Mouse (Mus musculus) intestine, embryonic 16.5 days (tissue): ENCODE results near the gene Cracr2b. TPM values are rescaled to one million over a fixed set of nuclear protein-coding genes. Genes with fewer than 3 reads are reported as not detected.
A peak's percentile ranks its signal among the peaks of the same experiment; 100 is the strongest.

Source experiments
- ATAC-seq: fragments of 200-750 bp; cut with Nextera tagmentation; 2 replicates; pipeline ENCODE4 v1.8.0; 2017; ENCODE audit warnings: moderate TSS enrichment, moderate library complexity
- H3K27ac ChIP-seq: fragments of 300-500 bp; sonication (generic); 2 replicates; pipeline ENCODE4 v1.5.1; 2014; ENCODE audit warnings: mild to moderate bottlenecking, low read length
- H3K27me3 ChIP-seq: fragments of 300-500 bp; sonication (generic); replicated peaks from 2 replicates; pipeline ENCODE4 v1.6.1; 2014; ENCODE audit warnings: low read length, control low read depth, mixed read lengths; ENCODE audit not compliant: control insufficient read depth, insufficient read depth
- H3K36me3 ChIP-seq: fragments of 300-500 bp; sonication (generic); 2 replicates; pipeline ENCODE4 v1.6.1; 2014; ENCODE audit warnings: low read length, control low read depth; ENCODE audit not compliant: control insufficient read depth, insufficient read depth
- H3K4me1 ChIP-seq: fragments of 300-500 bp; sonication (generic); 2 replicates; pipeline ENCODE4 v1.6.1; 2014; ENCODE audit warnings: low read length, control low read depth, mixed read lengths; ENCODE audit not compliant: control insufficient read depth, insufficient read depth
- H3K4me2 ChIP-seq: fragments of 300-500 bp; sonication (generic); 2 replicates; pipeline ENCODE4 v1.6.1; 2014; ENCODE audit warnings: low read depth, low read length, control low read depth
- H3K4me3 ChIP-seq: fragments of 300-500 bp; sonication (generic); 2 replicates; pipeline ENCODE4 v1.5.1; 2014; ENCODE audit warnings: mild to moderate bottlenecking, low read length
- H3K9ac ChIP-seq: fragments of 300-500 bp; sonication (generic); 2 replicates; pipeline ENCODE4 v1.6.1; 2014; ENCODE audit warnings: low read depth, low read length
- H3K9me3 ChIP-seq: fragments of 300-500 bp; sonication (generic); 2 replicates; pipeline ENCODE4 v1.6.1; 2016; ENCODE audit warnings: low read length, control low read depth; ENCODE audit not compliant: control insufficient read depth
- WGBS: fragments of 180-500 bp; shearing (Covaris S2); extraction: QIAGEN DNeasy Blood & Tissue Kit; methylation state at CpG from one replicate; pipeline ENCODE4 v1.1.7; 2014; 5-methylcytosine and 5-hydroxymethylcytosine counted together
- polyA plus RNA-seq: library from polyadenylated mRNA; unstranded; fragments of >200 nt; fragmentation: Nextera tagmentation; extraction: Ambion mirVana; gene quantifications from 2 replicates; pipeline ENCODE4 v1.2.1, GENCODE M21; 2015

Cracr2b gene
- polyA plus RNA-seq, 1 experiment from 2014 or later: 21.0 TPM

DNA sequence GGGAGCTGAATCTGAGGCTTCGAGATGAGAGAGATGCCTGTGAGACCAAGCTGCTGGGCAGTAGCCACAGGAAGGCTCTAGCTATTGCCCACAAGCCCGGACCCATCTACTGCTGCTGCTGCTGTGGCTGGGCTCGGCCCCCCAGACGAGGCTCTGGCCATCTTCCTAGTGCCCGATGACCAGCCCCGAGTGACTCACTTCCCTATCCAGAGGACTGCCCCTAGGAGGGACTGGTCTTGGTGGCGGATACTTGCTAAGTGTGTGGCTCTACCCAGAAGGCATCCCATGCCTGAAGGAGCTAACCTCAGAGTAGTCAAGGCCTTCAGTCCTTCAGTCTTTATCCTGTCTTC is 5.1 kb downstream of the Cracr2b start:
- Histone ChIP-seq H3K27me3 (peaks cover 21% of the 10 kb centered on the region), H3K27ac (no peak overlapping the region), H3K36me3 (peaks cover 5% of the 10 kb centered on the region; the same call in 1 of the 2 replicates), H3K4me1 (peaks cover 35% of the 10 kb centered on the region), H3K4me2 (no peak overlapping the region), H3K9ac (no peak overlapping the region), H3K9me3 (no peaks in the 10 kb centered on the region), H3K4me3 (no peak overlapping the region)
- ATAC-seq: no peak
- 85% methylated on average over 7 of the region's 7 CpGs for WGBS

GRCm38 (mm10) chr7:141466607-141467148 is 5.8 kb downstream of the Cracr2b start:
- Histone ChIP-seq H3K4me3 (peak overlapping the region; percentile 85), H3K36me3 (peaks cover 7% of the 10 kb centered on the region; the same call in 1 of the 2 replicates), H3K9me3 (no peaks in the 10 kb centered on the region), H3K27ac (peak overlapping the region; percentile 78; the same call in 1 of the 2 replicates), H3K4me1 (peaks cover 29% of the 10 kb centered on the region), H3K27me3 (peaks cover 20% of the 10 kb centered on the region), H3K4me2 (peak overlapping the region; percentile 82), H3K9ac (peak overlapping the region; percentile 92)
- WGBS: 59% methylated on average over 10 of the region's 10 CpGs
- ATAC-seq: no peak

DNA sequence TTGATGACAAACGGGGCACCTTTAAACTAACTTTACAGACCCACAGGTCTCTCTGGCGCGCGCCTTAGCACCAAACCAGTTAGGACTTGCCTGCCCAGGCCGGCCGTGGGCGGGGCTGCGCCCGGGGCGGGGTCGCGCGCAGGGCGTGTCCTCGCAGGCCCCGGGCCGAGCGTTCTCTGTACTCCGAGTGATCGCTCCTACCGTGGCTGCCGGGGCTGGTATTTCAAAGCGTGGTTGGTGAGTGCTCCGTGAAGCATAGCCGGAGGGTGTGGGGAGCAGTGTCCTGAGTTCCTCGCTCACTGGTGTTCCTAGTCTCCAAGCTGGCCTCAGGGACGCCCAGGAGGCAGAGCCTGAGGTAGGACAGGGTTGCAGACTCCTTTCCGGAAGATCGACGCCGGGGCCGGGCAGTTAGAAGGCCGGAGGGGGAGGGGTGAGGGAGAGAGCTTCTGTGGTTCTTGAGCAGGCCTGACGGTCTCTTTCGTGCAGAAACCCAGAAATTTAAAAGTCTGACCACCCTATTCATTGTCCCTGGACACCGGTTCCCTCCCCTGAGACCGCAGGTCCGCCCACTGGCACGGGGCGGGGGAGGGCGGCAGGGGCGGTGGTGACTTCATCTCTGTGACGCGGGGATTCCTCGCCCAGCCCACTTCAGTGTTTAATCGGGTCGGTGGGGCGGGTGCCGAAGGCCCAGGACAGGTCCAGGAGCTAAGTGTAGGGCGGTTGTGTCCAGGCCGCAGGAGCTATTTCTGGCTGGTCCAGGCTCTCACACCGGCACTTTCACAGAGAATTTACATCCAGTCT is 6.5 kb downstream of the Cracr2b start, which contains the start of gene Cd151:
Cd151 (plus strand) TSS at position 163 of the 801 bp plus-strand sequence.
- H3K27me3 ChIP-seq: peaks cover 20% of the 10 kb centered on the region
- H3K4me3 ChIP-seq: peak within 1 kb of the TSS; percentile 85
- peak; percentile 81 for ATAC-seq
- H3K9ac ChIP-seq: peak within 1 kb of the TSS; percentile 92
- H3K4me2 ChIP-seq: peak within 1 kb of the TSS; percentile 82
- peaks cover 7% of the 10 kb centered on the region; the same call in 1 of the 2 replicates for H3K36me3 ChIP-seq
- under 1% methylated on average over 50 of the region's 52 CpGs for WGBS
- no peaks in the 10 kb centered on the region for H3K9me3 ChIP-seq
- H3K4me1 ChIP-seq: peaks cover 23% of the 10 kb centered on the region
- peak within 1 kb of the TSS; percentile 78 for H3K27ac ChIP-seq

DNA sequence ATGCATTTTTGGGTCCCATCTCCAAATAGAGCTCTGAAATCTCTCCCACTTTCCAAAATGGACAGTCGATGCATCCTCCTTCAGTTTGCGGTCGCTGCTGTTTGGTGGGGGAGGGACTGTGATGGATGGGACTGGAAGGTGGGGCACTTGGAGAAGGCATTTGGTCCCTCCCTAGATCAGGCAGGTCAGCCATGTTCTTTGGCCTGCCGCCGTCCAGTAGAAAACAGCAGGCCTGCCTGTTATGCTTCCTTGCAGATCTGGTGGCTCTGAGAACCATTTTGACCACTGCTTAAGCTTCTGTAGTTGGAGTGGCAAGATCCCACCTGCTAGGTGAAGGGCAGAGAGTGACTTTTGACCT is 7.2 kb downstream of the Cracr2b start:
- peaks cover 22% of the 10 kb centered on the region for H3K4me1 ChIP-seq
- H3K4me3 ChIP-seq: peak overlapping the region; percentile 85
- ATAC-seq: peak; percentile 12; the same call in 1 of the 2 replicates
- 13% methylated on average over 5 of the region's 5 CpGs for WGBS
- H3K27ac ChIP-seq: peak overlapping the region; percentile 78
- peaks cover 7% of the 10 kb centered on the region; the same call in 1 of the 2 replicates for H3K36me3 ChIP-seq
- no peaks in the 10 kb centered on the region for H3K9me3 ChIP-seq
- peak overlapping the region; percentile 92 for H3K9ac ChIP-seq
- H3K4me2 ChIP-seq: peak overlapping the region; percentile 82
- peaks cover 17% of the 10 kb centered on the region for H3K27me3 ChIP-seq

GRCm38 (mm10) chr7:141468522-141469211 is 7.8 kb downstream of the Cracr2b start:
- H3K9me3 ChIP-seq: no peaks in the 10 kb centered on the region
- peak overlapping the region; percentile 82 for H3K4me2 ChIP-seq
- peak overlapping the region; percentile 92 for H3K9ac ChIP-seq
- peak overlapping the region; percentile 78 for H3K27ac ChIP-seq
- peaks cover 7% of the 10 kb centered on the region; the same call in 1 of the 2 replicates for H3K36me3 ChIP-seq
- peak; percentile 82 for ATAC-seq
- H3K27me3 ChIP-seq: peaks cover 14% of the 10 kb centered on the region
- H3K4me3 ChIP-seq: peak overlapping the region; percentile 85
- peaks cover 26% of the 10 kb centered on the region for H3K4me1 ChIP-seq
- WGBS: 6% methylated on average over 8 of the region's 8 CpGs

GRCm38 (mm10) chr7:141469352-141469751 is 8.5 kb downstream of the Cracr2b start:
- H3K9me3 ChIP-seq: no peaks in the 10 kb centered on the region
- H3K27ac ChIP-seq: peak overlapping the region; percentile 78
- H3K4me3 ChIP-seq: peak overlapping the region; percentile 85
- peaks cover 7% of the 10 kb centered on the region; the same call in 1 of the 2 replicates for H3K36me3 ChIP-seq
- H3K27me3 ChIP-seq: peaks cover 7% of the 10 kb centered on the region; the same call in 1 of the 2 replicates
- H3K9ac ChIP-seq: peak overlapping the region; percentile 92
- H3K4me1 ChIP-seq: peaks cover 33% of the 10 kb centered on the region
- peak overlapping the region; percentile 82 for H3K4me2 ChIP-seq
- 86% methylated on average over 6 of the region's 6 CpGs for whole genome bisulfite sequencing
- ATAC-seq: no peak

GRCm38 (mm10) chr7:141469901-141470636 is 9.2 kb downstream of the Cracr2b start:
- H3K36me3 ChIP-seq: peaks cover 7% of the 10 kb centered on the region; the same call in 1 of the 2 replicates
- peaks cover 33% of the 10 kb centered on the region for H3K4me1 ChIP-seq
- no peak overlapping the region for H3K4me2 ChIP-seq
- 90% methylated on average over 18 of the region's 18 CpGs for WGBS
- no peak overlapping the region for H3K9ac ChIP-seq
- no peaks in the 10 kb centered on the region for H3K9me3 ChIP-seq
- H3K4me3 ChIP-seq: no peak overlapping the region
- H3K27ac ChIP-seq: no peak overlapping the region
- ATAC-seq: no peak
- 0 out of 2 replicates have a peak, but pooled peaks cover 4% of the 10 kb centered on the region for H3K27me3 ChIP-seq

DNA sequence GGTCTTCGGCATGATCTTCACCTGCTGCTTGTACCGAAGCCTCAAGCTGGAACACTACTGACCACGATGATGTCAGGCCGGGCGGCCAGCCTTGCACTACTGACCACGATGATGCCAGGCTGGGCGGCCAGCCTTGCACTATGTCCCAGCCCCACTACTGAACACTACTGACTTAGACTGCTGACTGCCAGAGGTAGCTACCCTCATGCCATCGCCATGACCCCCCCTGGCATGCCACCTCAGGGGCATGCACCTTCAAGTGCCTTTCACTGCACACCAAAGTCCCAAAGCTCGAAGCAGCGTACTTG is 9.7 kb downstream of the Cracr2b start:
- no peak overlapping the region for H3K9ac ChIP-seq
- no peak overlapping the region for H3K4me3 ChIP-seq
- H3K4me1 ChIP-seq: peaks cover 34% of the 10 kb centered on the region
- WGBS: 87% methylated on average over 10 of the region's 10 CpGs
- no peaks in the 10 kb centered on the region for H3K27me3 ChIP-seq
- no peak for ATAC-seq
- no peak overlapping the region for H3K27ac ChIP-seq
- no peaks in the 10 kb centered on the region for H3K9me3 ChIP-seq
- no peak overlapping the region for H3K4me2 ChIP-seq
- peaks cover 7% of the 10 kb centered on the region; the same call in 1 of the 2 replicates for H3K36me3 ChIP-seq
